Mouse (Mus musculus) Muller cell, postnatal 12 days (primary cell): ENCODE data around the gene Sox10.

Experiments
- DNase-seq: peaks from one replicate; pipeline ENCODE4 v3.0.0-alpha.2; 2015; ENCODE audit errors: inconsistent ontology term

Gene Sox10

DNA sequence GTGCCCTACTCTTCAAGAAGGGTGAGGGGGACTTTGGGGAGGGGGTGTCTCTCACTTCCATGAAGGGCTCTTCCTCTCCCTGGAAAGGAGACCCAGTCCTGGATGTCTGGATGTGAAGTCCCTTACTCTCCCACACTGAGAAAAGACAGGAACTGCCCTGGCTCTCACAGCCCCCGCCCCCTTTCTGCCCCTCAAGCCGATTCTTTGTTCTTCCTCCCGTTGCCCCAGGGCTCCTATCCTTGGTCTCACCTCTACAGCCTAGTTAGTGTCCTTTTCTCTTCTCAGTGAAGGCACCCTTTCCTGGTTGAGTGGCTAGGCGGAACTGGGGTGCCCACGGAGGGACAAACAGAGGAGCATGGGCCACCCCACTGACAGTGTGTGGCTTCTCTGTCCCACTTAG, at the start of gene Sox10:
TSS of gene Sox10 (minus strand) at position 101 of the 400 bp plus-strand sequence.
- DNase-seq, result no peak

- DNase-seq, result no peak
Observed at GRCm38 (mm10) chr15:79213591-79213990, 48.6 kb upstream of the Sox10 start.

- no peak for DNase-seq
Observed at GRCm38 (mm10) chr15:79212750-79213446, 47.9 kb upstream of the Sox10 start.

DNA sequence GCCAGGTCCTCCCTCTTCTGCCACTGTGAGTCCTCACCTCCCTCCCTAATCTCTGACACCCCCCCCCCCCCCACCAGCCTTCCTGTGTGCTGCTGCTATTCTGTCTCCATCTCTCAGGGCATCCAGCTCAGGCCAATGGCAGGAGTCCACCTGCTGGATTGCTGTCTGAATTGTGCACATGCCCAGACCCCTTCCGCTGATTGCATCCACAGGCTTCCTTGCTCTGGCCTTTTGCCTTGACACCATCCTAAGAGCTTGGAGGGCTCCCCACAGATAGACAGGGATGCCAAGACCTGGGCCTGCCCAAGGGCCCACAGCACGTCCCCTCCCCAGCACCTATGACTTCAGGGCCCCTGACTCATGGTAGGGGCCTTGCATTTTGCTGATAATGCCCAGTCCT, 45.3 kb upstream of the Sox10 start:
- DNase-seq, result no peak

DNA sequence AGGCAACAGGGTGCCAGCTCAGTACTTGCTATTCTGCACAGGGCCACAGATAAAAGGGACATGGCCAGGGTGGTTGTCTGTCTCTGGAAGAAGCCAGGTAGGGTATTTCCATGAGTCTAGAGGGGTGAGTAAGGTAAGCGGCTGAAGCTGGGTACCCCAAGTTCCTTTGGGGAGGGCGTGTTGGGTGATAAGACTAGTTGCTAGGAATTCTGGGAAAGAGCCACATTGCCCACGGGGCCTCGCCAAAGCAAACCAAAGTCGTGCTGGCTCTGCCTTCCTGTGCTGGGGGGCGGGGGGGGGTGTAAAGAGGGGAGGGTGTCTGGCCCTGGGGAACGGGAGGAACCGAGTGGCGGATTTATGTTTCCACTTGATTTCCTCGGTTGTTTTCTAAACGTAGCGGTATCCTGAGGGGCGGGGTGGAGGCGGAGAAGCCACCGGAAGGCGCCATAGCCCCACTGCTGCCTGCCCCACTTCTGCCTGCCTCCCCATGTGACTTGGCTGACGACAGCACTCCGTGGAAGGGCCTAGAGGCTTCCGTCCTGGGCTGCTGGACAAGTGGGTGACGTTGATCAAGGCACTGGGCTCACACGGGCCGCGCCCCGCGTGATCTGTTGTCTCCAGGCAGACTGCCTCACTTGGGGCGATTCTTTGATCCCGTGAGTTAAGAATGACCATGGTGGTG, 43.9 kb upstream of the Sox10 start:
- no peak for DNase-seq

DNA sequence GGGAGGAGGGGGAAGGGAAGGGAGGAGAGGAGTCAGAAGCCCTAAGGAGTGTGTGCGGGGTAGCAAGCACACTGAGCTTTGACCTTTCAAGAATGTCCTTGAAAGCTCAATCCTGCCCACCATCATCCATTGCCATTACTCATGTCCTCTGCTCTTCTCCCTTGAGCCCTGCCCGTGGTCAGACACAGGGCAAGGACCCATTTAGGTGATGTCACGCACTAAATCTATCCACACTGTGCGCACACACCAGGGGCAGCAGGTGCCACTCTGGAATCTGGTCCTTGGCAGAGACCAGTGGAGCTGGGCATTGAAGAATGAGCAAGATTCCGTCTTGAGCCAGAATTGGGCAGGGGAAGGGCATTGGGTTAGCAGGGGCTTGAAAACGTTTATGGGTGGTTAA, 43.2 kb upstream of the Sox10 start:
- no peak for DNase-seq

DNA sequence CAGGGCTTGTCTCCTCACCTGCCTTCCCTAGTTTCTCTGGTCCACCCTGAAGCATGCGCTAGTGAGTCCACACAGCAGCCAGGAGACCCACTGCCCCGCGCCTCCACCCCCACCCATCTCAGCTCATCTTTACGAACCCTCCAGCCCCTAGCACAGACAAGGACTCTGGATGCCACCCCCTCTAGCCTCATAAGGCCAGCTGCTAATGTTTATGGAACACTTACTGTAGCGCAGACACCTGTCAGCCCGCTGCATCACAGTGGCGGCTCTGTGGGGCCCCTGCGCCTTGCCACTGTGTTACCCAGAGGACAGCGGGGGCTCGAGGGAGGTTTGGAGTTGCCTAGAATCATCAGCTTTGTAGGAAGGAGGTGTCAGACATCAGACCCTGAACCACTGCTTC, 37.5 kb upstream of the Sox10 start:
- DNase-seq, result no peak

GRCm38 (mm10) chr15:79201491-79202150, 36.6 kb upstream of the Sox10 start:
- peak; percentile 75 for DNase-seq

DNA sequence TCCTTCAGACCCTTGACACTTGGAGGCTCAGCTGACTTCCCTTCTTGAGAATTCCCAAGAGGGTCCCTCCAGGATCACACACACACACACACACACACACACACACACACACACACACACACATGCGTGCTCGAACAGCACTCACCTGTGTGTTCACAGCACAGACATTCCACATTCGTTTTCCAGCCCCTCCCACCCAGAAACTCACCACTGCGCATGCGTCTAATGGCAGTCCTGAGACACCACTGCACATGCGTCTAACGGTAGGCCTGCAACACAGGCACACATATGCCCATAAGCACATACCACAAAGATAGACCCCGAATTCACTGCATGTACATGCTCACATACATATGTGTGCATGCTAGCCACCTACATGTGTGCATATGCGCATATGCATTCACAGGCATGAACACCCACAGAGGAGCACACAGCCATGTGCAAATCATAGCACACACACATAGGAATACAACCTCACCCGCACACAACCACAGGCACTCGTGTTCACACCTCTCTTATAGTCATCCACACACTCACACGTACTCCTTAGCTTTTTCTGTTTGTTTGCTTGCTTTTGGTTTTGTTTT, 34.4 kb upstream of the Sox10 start:
- DNase-seq, result no peak

GRCm38 (mm10) chr15:79195492-79195891, 30.5 kb upstream of the Sox10 start:
- DNase-seq, result no peak

GRCm38 (mm10) chr15:79194946-79195345, 29.9 kb upstream of the Sox10 start:
- no peak for DNase-seq

DNA sequence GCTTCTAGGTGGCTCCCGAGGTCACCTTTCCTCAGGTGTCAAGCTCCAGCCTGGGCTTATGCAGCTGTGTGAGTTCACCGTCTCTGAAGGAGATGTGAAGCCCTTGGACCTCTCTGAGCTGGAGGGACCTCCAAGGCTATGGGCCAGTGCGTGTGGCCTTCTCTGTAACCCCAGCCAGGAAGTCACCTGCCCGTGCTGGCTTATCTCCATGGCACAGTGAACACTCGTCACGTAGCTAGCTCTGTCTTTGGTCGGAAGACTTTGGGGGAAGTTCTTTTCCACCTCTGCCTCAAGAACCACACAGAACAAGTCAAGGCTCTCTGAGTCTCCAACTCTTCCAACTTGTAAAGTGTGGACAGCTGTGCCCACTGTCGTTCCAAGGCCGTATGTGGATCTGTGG, 29.0 kb upstream of the Sox10 start:
- DNase-seq, result no peak

DNA sequence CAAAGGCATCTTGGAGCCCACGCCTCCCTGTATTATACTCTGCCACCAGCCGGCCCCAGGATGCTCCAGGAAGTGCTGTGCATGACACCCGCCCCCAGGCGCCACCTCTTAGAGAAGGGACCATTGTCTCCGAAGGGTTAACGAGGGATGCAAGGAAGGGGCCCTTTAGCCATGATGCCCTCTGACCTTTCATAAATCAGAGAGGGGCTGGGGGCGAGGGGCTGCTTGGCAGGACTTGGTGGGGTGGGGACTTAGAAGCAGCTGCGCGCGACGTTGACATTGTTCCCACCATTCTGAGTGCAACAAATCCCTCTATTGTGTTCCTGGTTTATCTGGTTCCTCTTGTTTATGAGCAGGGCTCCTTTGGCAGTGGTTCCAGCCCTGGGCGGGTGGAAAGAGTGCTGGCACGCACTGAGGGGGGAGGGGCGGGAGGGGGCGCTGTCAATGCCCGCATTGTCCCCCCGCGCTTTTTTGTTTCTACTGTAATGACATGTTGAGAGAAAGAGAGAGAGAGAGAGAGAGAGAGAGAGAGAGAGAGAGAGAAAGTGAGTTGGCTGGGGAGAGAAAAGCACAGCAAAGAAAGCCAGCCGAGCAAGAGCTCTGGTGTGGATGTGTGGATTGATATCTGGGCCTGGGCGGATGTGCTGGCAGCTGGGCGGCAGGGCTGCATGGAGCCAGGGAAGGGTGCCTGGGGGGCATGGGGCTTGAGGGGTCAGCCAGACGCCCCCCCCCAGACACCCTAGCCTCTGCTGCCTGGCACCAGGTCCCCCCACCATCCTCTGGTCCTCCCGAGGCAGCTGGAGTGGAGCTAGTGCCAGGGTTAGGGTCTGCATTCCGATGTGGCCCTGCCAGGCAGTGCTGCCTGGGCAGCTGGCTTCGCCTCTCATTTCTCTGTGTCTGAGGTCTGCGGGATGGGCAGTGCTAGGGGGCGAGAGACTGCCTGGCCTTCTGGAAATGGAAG, 28.1 kb upstream of the Sox10 start:
- peak; percentile 86 for DNase-seq

GRCm38 (mm10) chr15:79192450-79192849, 27.4 kb upstream of the Sox10 start:
- DNase-seq, result no peak

DNA sequence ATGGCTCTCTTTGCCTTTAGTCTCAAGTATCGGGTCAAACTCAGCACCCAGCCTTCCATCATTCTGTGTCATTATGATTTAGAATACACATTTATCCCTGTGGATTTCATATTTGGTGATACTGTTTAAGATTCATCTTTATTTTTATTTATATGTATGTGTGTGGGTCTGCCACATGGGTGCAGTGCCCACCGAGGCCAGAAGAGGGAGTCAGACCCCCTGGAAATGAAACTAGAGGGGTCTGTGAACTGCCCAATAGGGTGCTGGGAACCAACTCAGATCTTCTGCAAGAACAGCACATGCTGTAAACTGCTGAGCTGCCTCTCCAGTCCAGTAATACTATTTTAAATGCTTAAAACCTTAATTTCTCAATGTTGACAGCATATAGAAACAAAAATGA, 26.4 kb upstream of the Sox10 start:
- no peak for DNase-seq

GRCm38 (mm10) chr15:79187819-79188218, 22.8 kb upstream of the Sox10 start:
- no peak for DNase-seq

- no peak for DNase-seq
Observed at GRCm38 (mm10) chr15:79185213-79185612, 20.2 kb upstream of the Sox10 start.

GRCm38 (mm10) chr15:79176905-79177304, 11.9 kb upstream of the Sox10 start:
- DNase-seq, result peak; percentile 57

GRCm38 (mm10) chr15:79166712-79167111, 1.7 kb upstream of the Sox10 start:
- DNase-seq, result no peak

- no peak for DNase-seq
Observed at GRCm38 (mm10) chr15:79164251-79164650, 789 bp downstream of the Sox10 start.

- no peak for DNase-seq
Observed at GRCm38 (mm10) chr15:79162822-79163221, 2.2 kb downstream of the Sox10 start.
